Mouse (Mus musculus) left cerebral cortex, postnatal 4 days (tissue): ENCODE data around the gene Ak8. TPM values are rescaled to one million over a fixed set of nuclear protein-coding genes. Genes with fewer than 3 reads are reported as not detected.

Experiments used
- DNase-seq: peaks from one replicate; pipeline ENCODE4 v3.0.0-alpha.2; 2022
- intact Hi-C: fragments of 180-260 bp; cut with DNase I; formaldehyde crosslinking; loops from one replicate; pipeline ENCODE4 v1.15.1; 2025
- total RNA-seq, 2 experiments: library from RNA; stranded (reverse); gene quantifications; 2 replicates each; pipeline ENCODE4 v1.2.3; 2021

Ak8 gene
- total RNA-seq, 2 experiments from 2014 or later: 1.7 to 1.8 TPM

- intact Hi-C loops: no loop called here
Measured at GRCm38 (mm10) chr2:28786355-28787066, 86.5 kb downstream of the Ak8 start.

GRCm38 (mm10) chr2:28787067-28787619 is 87.2 kb downstream of the Ak8 start:
- intact Hi-C loops: no loop called here
- DNase-seq: peak; percentile 10

More at GRCm38 (mm10) chr2:28786355-28787066, 86.5 kb downstream of the Ak8 start:
- DNase-seq: no peak

GRCm38 (mm10) chr2:28792931-28793610 is 93.1 kb downstream of the Ak8 start:
- intact Hi-C loops: no loop called here
- peak; percentile 41 for DNase-seq

GRCm38 (mm10) chr2:28794623-28795022 is 94.7 kb downstream of the Ak8 start:
- no peak for DNase-seq
- intact Hi-C loops: no loop called here

- intact Hi-C loops: no loop called here
- DNase-seq: no peak
Measured at GRCm38 (mm10) chr2:28796298-28796697, 96.3 kb downstream of the Ak8 start.

- DNase-seq: no peak
- intact Hi-C loops: no loop called here
Measured at GRCm38 (mm10) chr2:28797490-28798106, 97.6 kb downstream of the Ak8 start.

GRCm38 (mm10) chr2:28798390-28798789 is 98.4 kb downstream of the Ak8 start:
- no peak for DNase-seq
- intact Hi-C loops: no loop called here

GRCm38 (mm10) chr2:28799575-28799974 is 99.6 kb downstream of the Ak8 start:
- DNase-seq: no peak

GRCm38 (mm10) chr2:28803406-28803805 is 103.4 kb downstream of the Ak8 start:
- intact Hi-C loops: no loop called here
- DNase-seq: peak; percentile 60

More at GRCm38 (mm10) chr2:28799575-28799974, 99.6 kb downstream of the Ak8 start:
- intact Hi-C loops: no loop called here

GRCm38 (mm10) chr2:28808841-28809240 is 108.9 kb downstream of the Ak8 start:
- intact Hi-C loops: no loop called here
- no peak for DNase-seq

- intact Hi-C loops: no loop called here
- DNase-seq: no peak
Measured at GRCm38 (mm10) chr2:28810260-28811013, 110.5 kb downstream of the Ak8 start.

- DNase-seq: no peak
- intact Hi-C loops: no loop called here
Measured at GRCm38 (mm10) chr2:28818866-28819265, 118.9 kb downstream of the Ak8 start.

- intact Hi-C loops: no loop called here
- DNase-seq: no peak
Measured at GRCm38 (mm10) chr2:28829265-28829664, 129.3 kb downstream of the Ak8 start.

GRCm38 (mm10) chr2:28836181-28836940 is 136.4 kb downstream of the Ak8 start:
- peak; percentile 60 for DNase-seq
- intact Hi-C loops: no loop called here

- DNase-seq: peak; percentile 18
- intact Hi-C loops: loop anchor here (5.0 to 10.0 kb wide), 2 partner anchors 82 to 155 kb away; no protein-coding TSS in a partner anchor
Measured at GRCm38 (mm10) chr2:28839501-28840221, 139.7 kb downstream of the Ak8 start.

- intact Hi-C loops: loop anchor here (5.0 to 10.0 kb wide), 2 partner anchors 83 to 156 kb away; no protein-coding TSS in a partner anchor
- peak; percentile 95 for DNase-seq
Measured at GRCm38 (mm10) chr2:28840222-28840951, 140.4 kb downstream of the Ak8 start, which contains the start of the genes Gtf3c4 and Ddx31. Gtf3c4 (minus strand) TSS chr2:28840360. Ddx31 (plus strand) TSS chr2:28840406.

- intact Hi-C loops: loop anchor here (5.0 to 10.0 kb wide), 2 partner anchors 85 to 157 kb away; no protein-coding TSS in a partner anchor
- no peak for DNase-seq
Measured at GRCm38 (mm10) chr2:28842042-28842441, 142.1 kb downstream of the Ak8 start.

- no peak for DNase-seq
- intact Hi-C loops: loop anchor here (10.0 kb wide), 1 partner anchor 164 kb away; no protein-coding TSS in a partner anchor
Measured at GRCm38 (mm10) chr2:28848879-28849278, 148.9 kb downstream of the Ak8 start.
